Mouse (Mus musculus): ENCODE measurements at regions not wholly inside any gene's neighbourhood (a gene's known extent, or its start where the extent isn't known, plus 50 kb on each side); places are given as distances from the start of the nearest gene placed in this dataset.

DNA sequence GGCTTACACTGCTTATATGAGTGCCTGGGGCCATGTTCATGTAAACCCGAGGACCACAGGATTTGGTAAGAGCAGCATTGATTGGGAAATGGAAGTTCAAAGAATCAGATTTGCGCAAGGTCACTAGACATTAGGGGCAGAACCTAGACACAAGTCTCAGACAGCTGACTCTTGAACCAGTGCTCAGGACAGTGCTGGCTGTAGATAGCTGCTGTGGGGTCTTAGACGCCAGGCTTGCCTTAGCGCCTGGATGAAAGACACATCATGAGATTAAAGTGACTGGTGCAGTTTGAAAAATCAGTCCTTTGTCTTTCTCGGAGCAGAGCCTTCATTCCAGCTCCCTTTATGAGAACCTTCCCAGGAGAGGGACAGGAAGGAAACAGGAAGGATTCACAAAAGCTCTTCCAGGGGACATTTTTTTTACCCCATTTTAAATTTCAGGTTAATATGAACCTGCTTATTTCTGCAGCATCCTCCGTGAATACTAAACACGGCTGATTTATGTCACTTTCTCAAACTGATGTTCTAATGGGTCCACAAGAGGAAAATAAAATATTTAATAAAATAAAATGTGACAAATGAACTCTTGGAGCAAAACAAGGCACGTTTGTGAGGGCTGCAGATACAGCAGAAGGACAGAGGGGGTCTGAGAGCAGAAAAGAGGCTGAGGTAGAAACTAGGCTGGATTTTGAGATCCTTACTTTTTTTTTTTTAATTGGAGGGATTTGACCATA, 528.0 kb downstream of the Tmem38b start:
- Histone ChIP-seq H3K4me3 (ENCODE audit: low read length) (no peak overlapping the region), H3K9me3 (ENCODE audit: control insufficient read depth, low read length) (no peaks in the 10 kb centered on the region), H3K27me3 (replicated peaks; ENCODE audit: control insufficient read depth, insufficient read depth, low read length) (no peaks in the 10 kb centered on the region), H3K36me3 (ENCODE audit: control insufficient read depth, insufficient read depth, low read length) (no peaks in the 10 kb centered on the region), H3K9ac (ENCODE audit: low read depth, low read length) (no peak overlapping the region), H3K4me1 (ENCODE audit: control insufficient read depth, insufficient read depth, low read length) (no peaks in the 10 kb centered on the region), H3K4me2 (ENCODE audit: low read depth, low read length) (no peak overlapping the region), H3K27ac (ENCODE audit: low read length) (no peak overlapping the region)
- WGBS = 74% methylated on average over 8 of the region's 8 CpGs
- no peak for ATAC-seq

DNA sequence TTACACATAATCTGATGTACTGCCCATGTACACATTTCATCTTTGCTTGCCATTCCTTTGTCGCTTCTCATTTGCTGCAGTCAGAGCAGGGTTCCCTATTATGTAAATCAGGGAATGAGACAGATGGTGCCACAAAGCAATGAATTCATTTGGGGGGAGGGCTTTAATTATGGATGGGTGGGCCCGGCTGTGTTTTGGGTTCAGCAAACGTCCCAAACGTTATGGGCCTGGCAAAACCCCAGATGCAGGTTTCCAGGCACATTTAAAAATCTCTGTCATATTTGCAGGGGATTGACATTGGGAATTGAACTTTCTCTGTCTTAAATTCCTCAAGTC, 528.5 kb downstream of the Tmem38b start:
- 54% methylated on average over 4 of the region's 4 CpGs for WGBS
- H3K9ac ChIP-seq (ENCODE audit: low read depth, low read length) = no peak overlapping the region
- H3K27ac ChIP-seq (ENCODE audit: low read length) = no peak overlapping the region
- no peaks in the 10 kb centered on the region for H3K9me3 ChIP-seq (ENCODE audit: control insufficient read depth, low read length)
- H3K4me3 ChIP-seq (ENCODE audit: low read length) = no peak overlapping the region
- H3K27me3 ChIP-seq (replicated peaks; ENCODE audit: control insufficient read depth, insufficient read depth, low read length) = no peaks in the 10 kb centered on the region
- ATAC-seq = no peak
- H3K4me1 ChIP-seq (ENCODE audit: control insufficient read depth, insufficient read depth, low read length) = no peaks in the 10 kb centered on the region
- H3K4me2 ChIP-seq (ENCODE audit: low read depth, low read length) = no peak overlapping the region
- no peaks in the 10 kb centered on the region for H3K36me3 ChIP-seq (ENCODE audit: control insufficient read depth, insufficient read depth, low read length)

DNA sequence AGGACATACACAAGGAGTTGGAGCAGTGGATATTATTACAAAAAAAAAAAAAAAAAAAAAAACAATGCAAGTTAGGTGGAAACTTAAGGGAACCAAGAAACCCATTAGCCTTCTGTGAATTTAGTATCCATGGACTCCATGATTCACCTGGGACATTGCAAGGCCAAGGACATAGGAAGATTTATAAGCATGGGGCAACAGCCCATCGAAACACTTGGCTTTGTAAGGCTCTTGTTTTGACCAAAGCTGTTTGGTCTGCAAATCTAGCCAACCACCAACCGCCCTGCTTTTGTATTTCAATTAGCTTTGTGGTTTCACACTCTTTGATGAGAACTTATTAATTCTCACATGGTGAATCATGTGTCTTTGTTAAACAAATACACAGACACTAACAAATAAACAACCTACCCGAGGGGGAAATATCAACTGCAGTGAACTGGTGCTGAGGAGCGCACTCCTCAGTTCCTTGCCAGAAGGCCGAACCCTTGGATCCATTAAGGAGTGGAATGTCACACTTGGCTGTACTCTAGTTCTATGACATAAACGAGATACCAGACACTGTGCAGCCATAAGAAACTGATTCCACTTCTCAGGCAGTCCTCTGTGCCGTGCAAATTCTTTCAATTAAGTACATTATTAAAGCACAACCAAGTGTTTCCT, 529.7 kb downstream of the Tmem38b start:
- Histone ChIP-seq H3K9me3 (ENCODE audit: control insufficient read depth, low read length) (no peaks in the 10 kb centered on the region), H3K27me3 (replicated peaks; ENCODE audit: control insufficient read depth, insufficient read depth, low read length) (no peaks in the 10 kb centered on the region), H3K4me1 (ENCODE audit: control insufficient read depth, insufficient read depth, low read length) (no peaks in the 10 kb centered on the region), H3K36me3 (ENCODE audit: control insufficient read depth, insufficient read depth, low read length) (no peaks in the 10 kb centered on the region), H3K4me3 (ENCODE audit: low read length) (no peak overlapping the region), H3K4me2 (ENCODE audit: low read depth, low read length) (no peak overlapping the region), H3K9ac (ENCODE audit: low read depth, low read length) (no peak overlapping the region), H3K27ac (ENCODE audit: low read length) (no peak overlapping the region)
- ATAC-seq = no peak
- whole genome bisulfite sequencing = 66% methylated on average over 7 of the region's 7 CpGs

DNA sequence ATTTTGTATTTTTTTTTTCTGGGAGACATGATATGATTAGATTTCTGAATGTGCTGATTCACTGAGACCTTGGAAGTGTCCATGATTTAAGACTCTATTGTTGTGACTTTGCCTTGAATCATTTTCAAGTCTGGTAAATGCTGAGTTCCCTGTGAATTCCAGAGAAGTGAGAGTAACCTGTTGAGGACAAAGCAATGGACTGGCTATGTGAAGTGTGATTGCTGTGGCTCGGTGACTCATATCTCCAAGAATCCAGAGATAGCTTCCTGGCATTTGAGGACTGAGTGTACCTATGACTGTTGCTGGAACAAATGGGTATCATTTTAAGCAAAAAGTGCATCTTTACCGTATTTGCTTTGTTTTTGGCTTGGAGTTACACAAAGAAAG, 530.2 kb downstream of the Tmem38b start:
- no peak for ATAC-seq
- WGBS = 83% methylated on average over 2 of the region's 2 CpGs
- no peaks in the 10 kb centered on the region for H3K27me3 ChIP-seq (replicated peaks; ENCODE audit: control insufficient read depth, insufficient read depth, low read length)
- H3K4me2 ChIP-seq (ENCODE audit: low read depth, low read length) = no peak overlapping the region
- no peak overlapping the region for H3K27ac ChIP-seq (ENCODE audit: low read length)
- H3K36me3 ChIP-seq (ENCODE audit: control insufficient read depth, insufficient read depth, low read length) = no peaks in the 10 kb centered on the region
- no peaks in the 10 kb centered on the region for H3K4me1 ChIP-seq (ENCODE audit: control insufficient read depth, insufficient read depth, low read length)
- no peak overlapping the region for H3K4me3 ChIP-seq (ENCODE audit: low read length)
- H3K9me3 ChIP-seq (ENCODE audit: control insufficient read depth, low read length) = no peaks in the 10 kb centered on the region
- no peak overlapping the region for H3K9ac ChIP-seq (ENCODE audit: low read depth, low read length)

DNA sequence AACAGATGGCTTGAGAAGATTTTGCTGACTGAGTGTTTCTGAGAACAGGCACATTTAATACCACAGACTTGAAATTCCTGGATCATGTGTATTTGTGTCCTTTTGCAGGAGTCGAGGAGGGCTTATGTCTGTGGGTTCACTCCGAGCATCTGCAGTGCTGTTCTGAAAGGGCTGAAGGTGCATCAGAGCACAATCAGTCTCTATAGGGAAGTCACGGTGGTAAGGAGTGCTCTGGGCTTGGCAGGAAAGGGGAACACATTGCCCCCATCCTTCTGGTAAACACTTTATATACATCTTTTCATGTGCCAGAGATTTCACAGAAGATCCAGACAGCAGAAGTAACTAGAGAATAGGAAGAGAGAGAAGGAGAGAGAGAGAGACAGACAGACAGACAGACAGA, 545.1 kb downstream of the Tmem38b start:
- Histone ChIP-seq H3K4me2 (ENCODE audit: low read depth, low read length) (no peak overlapping the region), H3K36me3 (ENCODE audit: control insufficient read depth, insufficient read depth, low read length) (no peaks in the 10 kb centered on the region), H3K27me3 (replicated peaks; ENCODE audit: control insufficient read depth, insufficient read depth, low read length) (no peaks in the 10 kb centered on the region), H3K4me1 (ENCODE audit: control insufficient read depth, insufficient read depth, low read length) (no peaks in the 10 kb centered on the region; the same call in 1 of the 2 replicates), H3K9ac (ENCODE audit: low read depth, low read length) (no peak overlapping the region), H3K4me3 (ENCODE audit: low read length) (no peak overlapping the region), H3K9me3 (ENCODE audit: control insufficient read depth, low read length) (no peaks in the 10 kb centered on the region), H3K27ac (ENCODE audit: low read length) (no peak overlapping the region)
- 39% methylated on average over 3 of the region's 3 CpGs for WGBS
- no peak for ATAC-seq

DNA sequence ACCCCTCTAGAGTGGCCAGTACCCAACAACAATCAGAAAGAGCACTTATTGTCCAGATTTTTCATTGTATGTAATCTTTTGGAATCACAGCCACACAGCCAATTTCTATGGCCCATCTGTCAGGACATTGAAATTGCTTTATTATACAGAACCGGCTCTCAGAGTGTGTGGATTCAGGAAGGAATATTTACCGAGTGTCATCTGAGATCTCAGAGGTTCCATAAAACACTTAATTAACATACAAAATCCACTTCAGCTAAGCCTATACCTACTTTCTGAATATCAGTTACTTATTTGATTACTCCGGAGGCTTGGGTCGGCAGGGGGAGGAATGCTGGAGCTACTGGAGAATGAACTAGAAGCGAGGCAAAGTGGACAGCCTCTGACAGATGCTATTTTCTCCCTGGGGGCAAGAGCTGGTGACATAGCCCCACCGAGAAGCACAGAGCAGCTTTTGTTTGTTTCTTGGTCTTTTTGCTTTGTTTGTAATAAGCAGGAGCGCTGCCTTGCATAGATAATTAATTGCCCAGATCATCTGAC, 545.6 kb downstream of the Tmem38b start:
- Histone ChIP-seq H3K4me2 (ENCODE audit: low read depth, low read length) (no peak overlapping the region), H3K36me3 (ENCODE audit: control insufficient read depth, insufficient read depth, low read length) (no peaks in the 10 kb centered on the region), H3K4me1 (ENCODE audit: control insufficient read depth, insufficient read depth, low read length) (no peaks in the 10 kb centered on the region; the same call in 1 of the 2 replicates), H3K27me3 (replicated peaks; ENCODE audit: control insufficient read depth, insufficient read depth, low read length) (no peaks in the 10 kb centered on the region), H3K4me3 (ENCODE audit: low read length) (no peak overlapping the region), H3K27ac (ENCODE audit: low read length) (no peak overlapping the region), H3K9me3 (ENCODE audit: control insufficient read depth, low read length) (no peaks in the 10 kb centered on the region), H3K9ac (ENCODE audit: low read depth, low read length) (no peak overlapping the region)
- no peak for ATAC-seq
- WGBS = 30% methylated on average over 7 of the region's 7 CpGs

DNA sequence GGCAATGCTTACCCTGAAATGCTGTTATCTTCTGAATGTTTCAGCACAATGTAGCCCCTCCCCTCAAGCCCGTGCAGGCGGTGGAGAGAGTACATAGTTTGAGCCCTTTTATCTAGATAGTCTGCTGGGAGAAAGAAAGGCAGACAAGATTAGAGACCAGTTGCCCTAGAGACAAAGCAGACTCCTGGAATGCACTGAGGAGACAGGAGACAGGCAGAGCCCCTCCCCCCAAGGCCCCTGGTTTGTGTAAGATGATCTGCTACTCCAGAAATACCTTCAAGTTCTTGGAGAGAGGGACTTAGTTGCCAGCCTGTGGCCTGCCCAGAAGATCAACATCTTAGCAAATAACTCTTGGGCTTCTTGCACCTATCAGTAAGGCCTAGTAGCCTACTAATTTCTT, 547.8 kb downstream of the Tmem38b start:
- Histone ChIP-seq H3K4me3 (ENCODE audit: low read length) (no peak overlapping the region), H3K9me3 (ENCODE audit: control insufficient read depth, low read length) (no peaks in the 10 kb centered on the region), H3K27me3 (replicated peaks; ENCODE audit: control insufficient read depth, insufficient read depth, low read length) (no peaks in the 10 kb centered on the region), H3K4me1 (ENCODE audit: control insufficient read depth, insufficient read depth, low read length) (no peaks in the 10 kb centered on the region; the same call in 1 of the 2 replicates), H3K9ac (ENCODE audit: low read depth, low read length) (no peak overlapping the region), H3K36me3 (ENCODE audit: control insufficient read depth, insufficient read depth, low read length) (no peaks in the 10 kb centered on the region), H3K4me2 (ENCODE audit: low read depth, low read length) (no peak overlapping the region), H3K27ac (ENCODE audit: low read length) (no peak overlapping the region)
- no peak for ATAC-seq
- WGBS = 13% methylated on average over 2 of the region's 2 CpGs

DNA sequence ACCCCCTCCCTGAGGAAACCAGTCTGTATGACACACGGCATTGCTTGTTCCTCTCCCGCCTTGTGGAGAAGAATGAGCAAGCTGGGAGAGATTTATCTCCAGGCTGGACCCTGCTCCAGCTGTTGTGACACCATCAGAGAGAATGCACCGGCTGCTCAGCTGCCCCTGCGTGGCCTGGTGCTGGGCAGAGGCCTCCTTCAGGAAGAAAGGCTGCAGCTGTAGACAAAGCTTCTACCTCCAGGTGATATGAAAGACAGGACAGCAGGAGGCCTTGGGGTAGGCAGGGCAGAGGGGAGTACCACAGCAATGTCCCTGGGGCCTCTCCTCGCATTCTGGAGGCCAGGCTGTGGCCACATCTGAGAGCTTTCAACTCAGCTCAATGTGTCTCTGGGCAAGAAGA, 548.6 kb downstream of the Tmem38b start:
- Histone ChIP-seq H3K27me3 (replicated peaks; ENCODE audit: control insufficient read depth, insufficient read depth, low read length) (no peaks in the 10 kb centered on the region), H3K4me2 (ENCODE audit: low read depth, low read length) (no peak overlapping the region), H3K36me3 (ENCODE audit: control insufficient read depth, insufficient read depth, low read length) (no peaks in the 10 kb centered on the region), H3K4me3 (ENCODE audit: low read length) (no peak overlapping the region), H3K4me1 (ENCODE audit: control insufficient read depth, insufficient read depth, low read length) (no peaks in the 10 kb centered on the region; the same call in 1 of the 2 replicates), H3K9me3 (ENCODE audit: control insufficient read depth, low read length) (no peaks in the 10 kb centered on the region), H3K27ac (ENCODE audit: low read length) (no peak overlapping the region), H3K9ac (ENCODE audit: low read depth, low read length) (no peak overlapping the region)
- WGBS = 28% methylated on average over 5 of the region's 5 CpGs
- ATAC-seq = no peak

DNA sequence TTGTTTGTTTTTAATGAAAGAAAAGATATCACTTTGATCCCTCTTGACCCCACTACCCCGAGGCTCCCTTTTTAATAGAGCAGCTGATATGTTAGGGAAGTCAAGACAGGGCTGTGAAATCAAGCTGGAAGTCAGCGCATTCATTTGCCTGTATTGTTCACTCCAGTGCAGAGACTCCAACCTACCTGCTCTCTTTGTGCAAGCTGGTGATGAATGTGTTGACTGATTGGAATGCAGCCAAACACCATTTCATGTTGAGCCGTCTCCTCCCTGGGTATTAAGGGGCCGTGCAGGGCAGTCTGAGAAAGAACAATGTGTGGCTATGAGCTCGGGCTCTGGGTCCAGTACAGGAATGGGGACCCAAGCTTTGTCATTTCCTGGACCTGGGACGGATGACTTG, 557.4 kb upstream of the Zfp462 start:
- WGBS = 41% methylated on average over 6 of the region's 6 CpGs
- no peak overlapping the region for H3K4me3 ChIP-seq (ENCODE audit: low read length)
- ATAC-seq = no peak
- H3K27me3 ChIP-seq (replicated peaks; ENCODE audit: control insufficient read depth, insufficient read depth, low read length) = no peaks in the 10 kb centered on the region
- H3K4me1 ChIP-seq (ENCODE audit: control insufficient read depth, insufficient read depth, low read length) = no peaks in the 10 kb centered on the region
- no peak overlapping the region for H3K4me2 ChIP-seq (ENCODE audit: low read depth, low read length)
- no peak overlapping the region for H3K27ac ChIP-seq (ENCODE audit: low read length)
- no peak overlapping the region for H3K9ac ChIP-seq (ENCODE audit: low read depth, low read length)
- H3K36me3 ChIP-seq (ENCODE audit: control insufficient read depth, insufficient read depth, low read length) = no peaks in the 10 kb centered on the region
- H3K9me3 ChIP-seq (ENCODE audit: control insufficient read depth, low read length) = no peaks in the 10 kb centered on the region

Data from intestine, embryonic 16.5 days (tissue).